Mouse (Mus musculus) heart, postnatal 10 days (tissue): ENCODE measurements around the gene Pced1b. TPM values are rescaled to one million over a fixed set of nuclear protein-coding genes. Genes with fewer than 3 reads are reported as not detected.

Experiments
- DNase-seq, 2 experiments: peaks; one replicate each; pipeline ENCODE4 v3.0.0; 2021
- intact Hi-C: fragments of 180-260 bp; cut with DNase I; formaldehyde crosslinking; loops from one replicate; pipeline ENCODE4 v1.15.1; 2025
- total RNA-seq, 2 experiments: library from RNA; stranded (reverse); gene quantifications; 2 replicates each; pipeline ENCODE4 v1.2.3; 2021

Gene Pced1b
- total RNA-seq, 2 experiments from 2014 or later, result 6.2 to 7.6 TPM

DNA sequence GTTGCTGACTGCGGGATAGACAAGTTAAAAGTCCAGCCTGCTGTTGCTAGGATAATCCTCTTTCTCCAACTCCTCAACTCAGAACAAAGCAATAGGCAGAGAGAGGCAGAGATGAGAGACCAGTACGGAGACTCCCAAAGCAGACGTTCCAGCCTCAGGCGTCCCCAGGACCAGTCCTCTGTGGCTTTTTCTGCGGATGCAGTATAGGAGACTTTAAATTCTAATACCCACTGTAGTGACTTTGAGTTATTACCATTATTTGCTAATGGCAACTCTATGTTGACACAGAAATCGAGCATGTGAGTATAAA lies 35.6 kb downstream of the Pced1b start:
- intact Hi-C loops, result no loop called here
- DNase-seq, result no peak

DNA sequence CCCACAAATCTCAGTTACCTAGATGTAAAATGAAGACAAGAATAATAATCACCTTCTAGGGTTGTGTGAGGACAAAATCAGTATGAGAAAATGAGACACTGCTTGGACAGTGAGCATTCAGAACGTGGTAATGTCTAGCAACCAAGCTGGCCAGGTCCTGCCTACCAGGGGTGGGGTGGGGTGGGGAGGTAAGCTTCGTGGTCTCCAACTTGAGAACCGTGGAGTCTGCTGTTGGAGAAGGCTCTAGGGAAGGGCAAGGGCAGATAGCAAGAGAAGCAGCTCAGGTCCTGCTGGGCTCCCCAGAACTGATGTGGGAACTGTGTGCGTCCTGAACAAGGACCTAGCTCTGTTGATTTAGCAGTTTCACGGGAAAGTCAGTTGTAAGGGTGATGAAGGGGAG lies 37.3 kb downstream of the Pced1b start:
- intact Hi-C loops, result no loop called here
- no peak for DNase-seq

DNA sequence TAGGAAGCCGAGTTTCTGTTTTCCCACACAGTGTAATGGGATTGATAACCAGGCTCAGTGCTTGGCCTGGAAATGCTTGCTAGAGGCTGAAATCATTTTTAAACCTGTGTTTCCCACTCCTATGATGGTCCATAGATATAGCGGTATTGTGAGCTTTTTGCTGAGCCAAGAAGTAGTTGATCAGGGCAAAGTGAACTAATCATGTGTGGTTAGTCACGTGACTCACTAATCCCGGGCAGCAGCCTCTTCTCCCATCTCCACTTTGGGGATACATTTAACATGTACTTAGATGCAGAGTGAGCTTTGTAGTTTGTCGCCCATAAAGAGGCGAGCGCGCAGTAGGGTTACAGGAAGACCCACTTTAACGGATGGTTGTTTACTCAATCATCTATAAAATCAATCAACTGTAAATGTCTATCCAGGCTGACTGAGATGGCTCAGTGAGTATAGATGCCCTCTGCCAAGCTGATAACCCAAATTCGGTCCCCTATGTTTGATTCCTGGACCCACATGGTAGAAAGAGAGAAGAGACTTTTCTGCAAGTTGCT lies 38.8 kb downstream of the Pced1b start:
- intact Hi-C loops, result no loop called here
- no peak for DNase-seq

DNA sequence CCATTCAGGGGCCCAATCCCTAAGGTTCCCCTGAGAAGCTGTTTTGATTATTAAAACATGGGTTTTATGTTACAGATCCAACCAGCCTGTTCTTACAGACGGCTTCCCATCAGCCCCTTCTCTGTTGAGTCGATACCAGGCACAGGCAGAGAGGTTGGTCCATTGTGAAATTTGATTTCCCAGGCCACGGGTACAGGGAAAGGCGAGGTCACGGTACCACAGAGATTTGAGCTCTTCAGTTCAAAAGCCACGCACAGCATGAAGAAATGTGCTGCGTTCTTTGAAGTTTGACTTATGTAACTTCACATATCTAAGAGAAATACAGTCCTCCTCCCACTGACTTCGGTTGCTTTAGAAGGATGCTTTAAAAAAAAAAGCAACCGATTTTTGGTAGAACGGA lies 39.8 kb downstream of the Pced1b start:
- intact Hi-C loops, result no loop called here

DNA sequence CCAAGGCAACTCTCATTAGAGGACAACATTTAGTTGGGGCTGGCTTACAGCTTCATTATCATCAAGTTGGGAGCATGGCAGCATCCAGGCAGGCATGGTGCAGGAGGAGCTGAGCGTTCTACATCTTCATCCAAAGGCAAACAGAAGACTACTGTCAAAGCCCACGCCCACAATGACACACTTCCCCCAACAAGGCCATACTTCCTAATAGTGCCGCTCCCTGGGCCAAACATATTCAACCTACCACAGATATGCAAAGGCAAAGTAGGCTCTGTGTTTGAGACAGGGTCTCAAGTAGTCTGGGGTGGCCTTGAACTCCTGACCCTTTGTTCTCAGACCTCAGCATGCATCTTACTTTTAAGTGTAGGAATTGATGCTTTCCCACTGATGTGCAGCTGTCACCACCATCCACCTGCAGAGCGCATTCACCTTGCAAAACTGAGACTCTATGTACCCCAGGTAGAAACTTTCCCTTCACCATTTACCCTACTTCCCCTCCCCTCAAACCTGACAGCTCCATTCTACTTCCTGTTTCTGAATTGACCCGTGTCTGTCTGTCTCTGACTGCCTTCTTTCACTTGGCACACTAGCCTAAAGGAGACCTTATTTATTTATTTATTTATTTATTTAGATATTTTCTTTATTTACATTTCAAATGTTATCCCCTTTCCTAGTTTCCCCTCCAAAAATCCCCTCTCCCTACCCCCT lies 40.7 kb downstream of the Pced1b start:
- intact Hi-C loops, result no loop called here
- DNase-seq, result no peak

More for the DNA sequence above, 39.8 kb downstream of the Pced1b start:
- no peak for DNase-seq

DNA sequence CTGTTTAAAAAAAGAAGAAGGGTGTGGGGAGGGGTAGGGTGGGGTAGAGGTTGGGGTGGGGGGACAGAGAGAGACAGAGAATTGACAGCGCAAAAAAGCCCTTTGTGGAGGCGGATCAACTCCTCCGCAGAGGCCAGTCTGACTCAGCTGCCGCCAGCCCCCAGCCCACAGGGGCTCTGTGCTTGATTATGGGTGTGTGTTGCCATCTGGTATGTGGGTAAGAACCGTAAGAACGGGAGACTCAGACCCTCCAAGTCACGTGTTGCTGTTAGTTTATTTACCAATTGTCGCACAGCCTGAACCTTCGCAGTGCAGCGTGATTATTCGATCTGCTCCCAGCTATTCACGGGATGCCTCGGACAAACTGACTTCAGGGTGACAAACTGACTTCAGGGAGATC lies 41.8 kb downstream of the Pced1b start:
- intact Hi-C loops, result no loop called here
- DNase-seq, result no peak

DNA sequence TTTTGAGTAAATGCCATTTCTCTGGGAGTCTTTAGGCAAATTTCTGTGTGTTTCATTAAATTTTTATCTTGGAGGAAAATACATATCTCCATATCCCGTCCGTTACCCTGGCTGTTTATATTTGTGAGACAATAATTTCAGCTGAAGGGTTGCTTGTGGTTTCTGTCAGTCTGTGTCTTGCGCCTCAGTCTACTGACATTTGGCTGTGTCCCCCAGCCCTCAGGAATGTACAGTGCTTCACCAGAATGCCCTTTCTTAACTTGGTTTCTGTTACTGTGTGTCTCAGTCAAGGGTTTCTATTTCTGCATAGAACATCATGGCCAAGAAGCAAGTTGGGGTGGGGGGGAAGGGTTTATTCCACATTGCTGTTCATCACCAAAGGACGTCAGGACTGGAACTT lies 42.3 kb downstream of the Pced1b start:
- intact Hi-C loops, result no loop called here
- no peak for DNase-seq

DNA sequence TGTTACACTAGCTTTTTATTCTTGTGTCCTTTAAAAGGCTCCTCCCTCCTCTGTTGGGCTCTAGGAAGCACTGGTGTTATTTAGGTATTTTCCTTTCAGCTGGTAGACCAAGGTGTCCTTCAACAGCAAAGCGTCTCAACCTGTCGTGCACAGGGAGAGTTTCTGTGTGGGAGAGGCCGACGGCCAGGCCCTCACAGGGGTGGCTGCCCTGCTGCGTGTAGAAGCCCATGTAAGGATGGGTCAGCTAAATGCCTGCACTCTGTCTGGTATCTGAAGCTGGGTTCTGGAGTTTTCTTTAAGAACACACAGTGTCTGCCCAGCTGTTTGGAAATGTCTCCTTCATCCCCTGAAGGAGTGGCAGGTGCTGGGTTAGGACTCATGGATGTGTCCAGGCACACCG lies 43.4 kb downstream of the Pced1b start:
- no peak for DNase-seq
- intact Hi-C loops, result no loop called here

DNA sequence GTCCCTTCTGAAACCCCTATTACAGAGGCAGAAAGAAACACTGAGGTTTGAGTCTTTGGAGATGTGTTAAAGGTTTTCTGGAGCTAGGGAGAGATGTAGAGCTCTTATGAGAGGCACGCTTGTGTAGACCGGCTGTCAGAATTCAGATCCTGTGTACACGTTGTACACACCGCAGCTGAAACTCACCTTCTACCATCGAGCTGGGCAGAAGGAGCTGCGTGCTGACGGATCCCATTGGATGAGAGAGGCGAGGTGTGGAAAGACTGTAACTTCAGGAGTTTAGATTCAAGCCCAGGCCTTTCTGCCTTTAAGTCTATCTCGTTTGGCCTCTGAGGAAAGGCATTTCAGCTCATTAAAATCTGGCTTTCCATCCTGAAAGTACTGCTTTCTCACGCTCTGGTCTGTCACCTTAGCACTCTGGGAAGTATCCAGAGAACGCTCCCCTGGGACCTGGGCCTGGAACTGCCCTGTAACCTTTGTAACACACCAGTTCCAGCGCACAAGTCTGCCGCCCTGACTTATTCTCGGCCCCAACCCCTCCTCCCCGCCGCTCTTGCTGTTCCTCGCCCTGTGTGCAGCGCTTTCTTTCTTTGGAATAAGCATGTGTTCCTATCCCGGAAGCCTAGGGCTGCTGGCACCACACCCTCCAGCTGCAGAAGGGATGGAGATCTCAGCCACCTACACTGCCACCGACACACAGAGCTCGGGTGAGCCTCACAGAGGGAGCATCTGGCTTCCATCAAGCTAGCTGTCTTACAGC lies 44.6 kb downstream of the Pced1b start:
- DNase-seq, result peak; percentile 50 to 55
- intact Hi-C loops, result no loop called here

DNA sequence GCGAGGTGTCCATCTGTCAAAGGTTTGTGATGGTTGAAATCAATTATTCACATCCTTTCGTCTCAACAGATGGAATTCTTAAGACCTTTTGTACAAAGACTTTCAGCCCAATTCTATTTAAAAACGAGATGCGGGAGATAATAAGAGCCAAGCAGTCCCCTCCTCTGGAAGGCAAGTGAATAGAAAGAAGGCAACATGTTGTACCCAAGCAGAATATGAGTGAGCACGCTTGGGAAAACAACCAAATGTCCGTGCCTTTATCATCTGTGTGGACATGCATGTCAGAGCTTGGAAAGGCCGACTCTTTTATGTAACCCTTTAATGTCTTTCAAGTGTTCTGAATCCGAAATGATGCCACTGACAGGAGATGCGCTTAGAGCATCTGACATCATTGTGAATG lies 61.0 kb downstream of the Pced1b start:
- intact Hi-C loops, result no loop called here
- no peak for DNase-seq

DNA sequence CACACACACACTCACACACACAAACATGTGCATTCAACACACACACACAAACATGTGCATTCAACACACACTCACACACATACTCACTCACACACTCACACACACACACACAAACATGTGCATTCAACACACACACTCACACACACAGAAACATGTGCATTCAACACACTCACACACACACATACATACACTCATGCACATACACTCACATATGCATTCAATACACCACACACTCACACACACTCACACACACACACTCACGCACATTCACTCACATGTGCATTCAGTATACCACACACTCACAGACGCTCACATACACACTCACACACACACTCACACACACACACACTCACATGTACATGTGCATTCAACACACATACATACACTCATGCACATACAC lies 62.6 kb downstream of the Pced1b start:
- no peak for DNase-seq
- intact Hi-C loops, result no loop called here

DNA sequence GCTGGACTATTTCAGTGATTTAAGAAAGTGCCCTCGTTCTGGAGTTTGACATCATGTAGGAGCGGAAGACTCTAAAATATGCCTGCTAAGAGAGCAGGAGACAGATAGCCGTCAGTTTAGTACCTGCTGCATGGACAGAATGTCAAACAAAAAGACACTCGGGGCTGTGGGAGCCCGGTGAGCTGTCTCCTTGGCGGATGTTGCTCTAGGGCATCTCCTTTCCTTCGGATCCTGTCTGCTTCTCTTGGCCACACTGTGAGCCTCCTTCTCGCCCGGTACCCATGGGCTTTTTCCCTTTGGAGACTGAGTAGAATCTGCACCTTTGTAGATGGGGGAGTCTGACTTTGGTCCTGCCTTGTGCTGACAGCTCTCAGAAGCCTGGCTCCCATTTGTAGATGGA lies 63.3 kb downstream of the Pced1b start:
- intact Hi-C loops, result no loop called here
- no peak for DNase-seq

DNA sequence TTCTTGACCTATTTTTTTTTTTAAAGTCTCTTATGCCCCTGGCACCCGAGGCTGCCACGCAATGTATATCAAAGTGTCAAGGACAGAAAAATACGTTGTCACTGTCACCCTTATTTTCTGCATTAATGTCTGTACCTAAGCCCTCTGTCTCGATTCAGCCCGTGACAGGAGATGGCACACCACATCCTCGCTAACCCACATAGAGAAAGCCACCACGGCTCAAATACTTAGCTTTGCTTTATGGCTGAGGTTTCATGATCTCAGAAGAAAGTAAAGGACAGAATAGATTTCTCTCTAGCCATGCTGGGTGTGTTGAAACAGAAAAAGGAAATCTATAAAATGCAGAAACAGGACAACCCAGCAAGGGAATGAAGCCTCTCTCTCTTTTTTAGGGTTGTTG lies 64.3 kb downstream of the Pced1b start:
- intact Hi-C loops, result no loop called here
- no peak for DNase-seq

DNA sequence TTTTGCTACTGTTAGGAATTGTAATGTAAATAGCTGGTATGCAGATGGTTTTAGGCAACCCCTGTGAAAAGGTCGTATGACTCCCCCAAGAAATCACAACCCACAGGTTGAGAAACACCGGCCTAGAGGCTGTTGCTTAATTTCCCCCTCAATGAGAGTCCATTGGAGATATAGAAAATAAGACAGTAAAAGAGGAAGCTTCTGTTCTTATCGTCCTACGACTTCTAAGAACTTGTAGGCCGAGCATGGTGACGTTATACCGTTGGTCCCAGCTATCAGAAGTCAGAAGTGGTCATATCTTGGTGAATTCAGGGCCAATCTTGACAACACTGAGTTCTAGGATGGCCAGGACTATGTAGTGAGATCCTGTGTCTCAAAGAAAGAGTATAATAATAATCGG lies 65.0 kb downstream of the Pced1b start:
- intact Hi-C loops, result no loop called here
- DNase-seq, result no peak

DNA sequence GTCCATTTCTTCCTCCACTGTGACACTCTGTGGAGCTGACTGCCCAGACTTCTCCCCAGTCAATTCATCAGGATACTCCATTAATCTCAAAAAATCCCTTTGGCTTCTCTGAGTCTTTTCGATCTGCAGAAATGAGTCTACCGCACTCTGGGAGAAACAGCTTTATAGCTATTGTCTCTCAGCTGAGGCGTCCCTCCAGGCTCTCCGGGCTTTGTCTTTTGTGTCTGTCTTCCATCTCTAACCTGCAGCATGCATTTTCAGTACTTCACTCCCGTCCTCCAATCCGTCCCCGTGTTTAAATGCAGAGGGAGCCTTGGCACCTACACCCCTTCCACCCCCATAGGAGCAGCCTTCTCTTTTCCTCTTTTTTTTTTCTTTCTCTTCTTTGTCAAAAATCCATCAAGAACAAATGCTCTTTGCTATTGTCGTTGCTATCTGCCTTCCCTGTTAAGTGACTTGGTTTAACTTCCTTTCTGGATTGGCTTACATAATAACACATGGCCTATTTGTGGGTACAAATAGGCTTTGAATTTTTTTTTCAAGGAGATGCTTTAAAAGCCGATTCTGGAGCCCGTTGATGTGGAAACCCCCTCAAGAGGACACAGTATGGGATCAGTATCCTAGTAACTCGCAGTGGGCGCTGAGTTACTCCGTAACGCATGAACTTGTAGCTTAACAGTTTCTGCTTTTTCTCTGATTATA lies 68.0 kb downstream of the Pced1b start:
- no peak for DNase-seq
- intact Hi-C loops, result no loop called here

DNA sequence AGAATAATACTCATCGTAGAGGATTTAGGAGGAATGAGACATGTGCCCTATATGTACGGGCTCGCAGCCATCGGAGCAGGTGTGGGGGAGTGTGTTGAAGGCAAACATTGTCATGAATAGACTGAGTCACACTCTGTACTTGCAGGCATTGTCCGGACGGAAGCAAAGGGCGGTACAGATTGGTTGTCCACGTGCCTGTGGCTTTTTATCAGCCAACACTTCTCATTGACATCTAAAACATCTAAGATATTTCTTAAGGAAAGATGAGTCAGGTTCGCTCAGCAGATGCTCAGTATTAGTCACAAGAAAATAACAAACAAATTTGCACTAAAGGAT lies 68.5 kb downstream of the Pced1b start:
- intact Hi-C loops, result no loop called here
- DNase-seq, result no peak

DNA sequence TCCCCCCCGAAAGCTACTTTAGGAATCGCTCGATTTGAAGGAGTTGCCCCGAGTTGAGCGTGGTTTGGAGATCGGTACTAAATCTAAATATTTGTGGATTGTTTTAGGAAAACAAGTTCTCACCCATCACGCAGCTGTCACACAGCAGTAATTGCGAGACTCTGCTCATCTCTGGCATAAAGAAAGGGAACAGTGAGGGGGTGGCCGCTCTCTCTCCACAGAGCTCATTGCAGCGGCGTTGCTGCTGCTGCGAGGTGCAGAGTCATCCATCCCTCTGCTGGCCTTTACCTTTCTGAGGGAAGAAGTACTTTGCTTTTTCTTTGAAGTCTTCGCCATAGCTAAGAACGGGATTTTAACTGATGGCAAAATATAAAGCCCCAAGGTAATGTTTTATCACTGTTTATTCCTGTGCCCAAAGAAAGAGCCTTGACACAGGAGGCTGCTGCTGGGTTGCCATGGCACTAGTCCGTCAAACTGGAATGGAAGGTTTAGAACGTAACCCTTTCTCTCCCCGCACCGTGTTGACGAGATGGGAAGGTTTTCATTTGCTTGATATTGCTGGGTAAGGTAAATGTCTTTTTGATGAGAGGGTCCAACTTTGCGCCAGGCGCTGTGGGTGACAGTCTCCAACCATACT lies 71.6 kb downstream of the Pced1b start:
- intact Hi-C loops, result no loop called here
- DNase-seq, result no peak

DNA sequence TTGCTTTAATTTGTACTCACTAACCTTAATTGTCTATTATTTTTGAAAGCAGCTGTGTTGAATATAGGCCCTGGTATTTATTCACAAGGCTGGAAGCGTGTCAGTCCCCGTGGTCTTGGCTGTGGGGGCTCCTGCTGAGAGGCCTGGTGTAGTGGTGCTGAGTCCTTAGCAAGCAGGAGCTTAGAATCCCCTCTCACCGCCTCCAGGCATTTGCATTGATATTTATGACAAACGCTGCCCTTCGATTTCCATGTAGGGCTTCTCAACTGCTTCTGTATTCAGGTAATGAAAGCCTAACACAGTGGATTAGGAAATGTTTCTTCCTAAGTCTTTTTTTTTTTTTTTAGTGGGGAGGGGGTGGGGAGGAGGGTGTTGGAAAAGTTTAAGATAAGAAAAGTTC lies 75.9 kb downstream of the Pced1b start:
- intact Hi-C loops, result no loop called here
- no peak for DNase-seq

DNA sequence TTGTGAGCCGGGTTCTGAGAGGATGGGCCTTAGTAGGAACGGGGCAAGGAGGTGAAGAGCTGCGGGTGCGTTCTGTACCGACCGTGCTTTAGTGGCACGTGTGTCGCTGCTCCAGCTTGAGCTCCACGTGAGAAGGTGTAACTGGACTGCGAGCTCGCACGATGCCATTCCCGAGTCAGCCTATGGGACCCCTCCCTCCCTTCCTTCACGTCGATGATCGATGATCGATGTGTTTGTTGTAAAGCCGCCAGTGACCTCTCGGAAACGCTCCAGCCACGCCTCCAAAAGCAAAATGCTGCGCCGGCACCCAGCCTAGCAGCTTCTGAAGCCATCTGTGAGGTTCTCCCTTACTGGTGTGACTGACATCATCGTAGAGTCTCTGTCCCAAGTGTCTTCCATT lies 76.6 kb downstream of the Pced1b start:
- DNase-seq, result no peak
- intact Hi-C loops, result no loop called here

DNA sequence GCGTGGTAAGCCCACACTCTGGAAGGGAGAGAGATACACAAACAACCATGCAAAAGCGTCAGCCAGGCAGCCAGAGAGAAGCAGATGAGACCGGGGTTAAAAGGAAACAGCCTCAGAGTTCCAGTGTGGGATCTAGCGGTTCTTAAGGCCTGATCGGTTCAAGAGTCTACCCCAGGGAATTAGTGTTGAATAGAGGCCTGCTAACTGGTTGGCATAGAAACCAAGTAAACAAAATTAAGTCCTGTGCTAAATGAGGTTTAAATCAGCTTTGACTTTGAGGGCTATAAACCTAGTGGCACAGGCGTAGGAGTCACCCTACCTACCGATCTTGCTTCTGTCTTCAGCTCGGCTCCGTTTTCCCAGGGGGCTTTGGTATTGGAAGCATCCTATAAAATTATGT lies 77.4 kb downstream of the Pced1b start:
- intact Hi-C loops, result no loop called here
- no peak for DNase-seq

DNA sequence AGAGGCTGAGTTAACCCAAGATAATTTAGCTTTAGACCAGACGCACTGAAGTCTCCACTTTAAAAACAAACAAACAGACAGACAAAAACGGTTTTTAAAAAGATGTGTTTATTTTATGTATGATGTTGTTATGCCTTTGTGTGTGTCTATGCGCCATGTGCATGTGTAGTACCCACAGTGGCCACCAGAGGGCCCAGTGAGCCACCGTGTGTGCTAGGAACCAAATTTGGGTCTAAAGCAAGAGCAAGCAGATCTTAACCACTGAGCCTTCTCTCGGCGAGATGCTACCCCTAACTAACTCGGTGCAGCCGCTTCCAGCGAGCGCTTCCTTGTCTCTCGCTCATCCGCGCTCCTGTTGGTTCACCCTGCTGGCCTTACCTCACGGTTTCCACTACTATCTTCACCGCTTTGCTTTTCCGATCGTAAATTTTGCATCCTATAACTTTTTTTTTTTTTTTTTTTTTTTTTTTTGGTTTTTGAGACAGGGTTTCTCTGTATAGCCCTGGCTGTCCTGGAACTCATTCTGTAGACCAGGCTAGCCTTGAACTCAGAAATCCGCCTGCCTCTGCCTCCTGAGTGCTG lies 80.7 kb downstream of the Pced1b start:
- intact Hi-C loops, result no loop called here
- DNase-seq, result peak; percentile 7 to 42
